Mouse (Mus musculus): Measurements from ENCODE around the gene Gpn1.

Gene Gpn1

GRCm38 (mm10) chr5:31559401-31559800, 64.9 kb downstream of the Gpn1 start:
- CTCF ChIA-PET, result no interaction called here

DNA sequence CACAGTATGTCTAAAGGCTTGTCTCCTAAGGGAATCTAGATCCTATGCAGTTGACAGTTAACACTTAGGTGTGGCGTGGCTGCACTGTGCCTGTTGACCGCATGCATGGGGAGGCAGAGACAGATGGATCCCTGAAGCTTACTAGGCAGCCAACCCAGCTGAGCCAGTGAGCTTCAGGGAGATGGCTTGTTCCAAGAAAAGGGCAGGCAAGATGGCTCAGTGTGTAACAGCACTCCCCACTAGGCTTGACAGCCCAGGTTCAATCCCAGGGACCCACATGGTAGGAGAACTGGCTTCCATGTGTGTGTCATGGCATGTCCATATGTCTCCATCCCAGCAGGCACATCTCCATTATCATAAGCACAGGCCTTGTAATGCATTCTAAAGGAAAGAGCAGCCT, 65.8 kb downstream of the Gpn1 start:
- CTCF ChIA-PET, result interaction anchor here (0.9 kb wide), 1 partner anchor 35 kb away, joined by 4 read pairs; no protein-coding TSS in a partner anchor

DNA sequence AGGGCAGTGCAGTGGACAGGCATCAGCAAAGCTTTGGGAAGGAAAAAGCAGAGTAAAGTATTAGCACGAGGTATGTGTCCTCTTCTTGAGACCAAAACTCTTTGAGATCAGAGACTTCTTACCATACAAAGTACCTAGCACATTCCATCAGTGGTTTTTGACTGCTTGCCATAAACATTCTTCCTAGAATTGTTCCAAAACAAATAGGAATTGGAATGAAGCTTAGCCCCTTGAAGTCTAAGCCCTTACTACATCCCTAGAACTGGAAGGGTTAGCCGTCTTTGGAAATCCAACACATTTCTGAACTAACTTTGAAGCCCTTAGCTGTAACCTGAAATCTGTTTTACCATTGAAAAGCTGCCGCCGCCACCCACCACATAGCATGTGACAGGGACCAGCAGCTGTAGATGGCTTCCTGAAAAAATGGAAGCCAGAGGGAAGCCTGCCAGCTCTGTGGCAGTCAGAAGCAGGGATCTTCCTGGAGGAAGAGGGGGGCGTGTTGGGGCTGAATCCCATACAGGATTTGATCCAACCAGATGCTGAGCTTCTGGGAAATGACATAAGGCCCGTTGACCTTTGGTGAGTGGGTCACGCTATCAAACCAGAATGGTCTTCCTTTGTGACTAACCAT, 67.6 kb downstream of the Gpn1 start:
- CTCF ChIA-PET, result interaction anchor here (0.7 kb wide), 1 partner anchor 635 kb away, joined by 3 read pairs; no protein-coding TSS in a partner anchor
